Mouse (Mus musculus) thymus, adult 18-20 months (tissue): ENCODE data around the gene Lrmp.
A peak's percentile ranks its signal among the peaks of the same experiment; 100 is the strongest.
"Not testable (repeated sequence)": the region's sequence is repeated elsewhere in the genome, so short reads cannot be mapped to it uniquely, and the experiment has no call there.

Experiments
- DNase-seq, 2 experiments: peaks; one replicate each; pipeline ENCODE4 v3.0.0; 2022; ENCODE audit warnings: mixed read lengths in 2 of 2

Lrmp gene

DNA sequence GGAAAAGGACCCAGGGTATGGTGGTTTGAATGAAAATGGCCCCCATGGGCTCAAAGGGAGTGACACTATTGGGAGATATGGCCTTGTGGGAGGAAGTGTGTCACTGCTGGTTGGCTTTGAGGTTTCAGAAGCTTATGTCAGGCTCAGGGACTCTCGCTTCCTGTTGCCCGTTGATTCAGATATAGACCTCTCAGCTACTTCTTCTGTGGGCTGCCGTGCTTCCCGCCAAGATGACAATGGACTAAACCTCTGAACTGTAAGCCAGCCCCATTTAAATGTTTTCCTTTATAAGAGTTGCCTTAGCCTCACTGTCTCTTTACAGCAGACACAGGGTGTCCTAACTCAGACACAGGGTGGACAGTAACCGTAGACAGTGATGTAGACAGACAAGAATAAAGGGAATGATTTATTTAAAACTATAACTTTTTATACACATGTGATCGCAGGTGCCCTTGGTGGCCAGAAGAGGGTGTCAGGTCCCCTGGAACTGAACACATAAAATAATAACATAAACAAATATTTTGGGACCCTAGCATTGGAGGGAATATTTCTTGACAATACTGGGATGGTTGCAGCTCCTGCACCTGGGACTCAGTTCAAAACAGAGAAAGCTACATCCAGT is at the start of gene Lrmp:
Gene Lrmp, plus strand, starts transcription at position 178 of the 622 bp plus-strand sequence.
- DNase-seq = peak in 1 of 2 experiments; percentile 65

DNA sequence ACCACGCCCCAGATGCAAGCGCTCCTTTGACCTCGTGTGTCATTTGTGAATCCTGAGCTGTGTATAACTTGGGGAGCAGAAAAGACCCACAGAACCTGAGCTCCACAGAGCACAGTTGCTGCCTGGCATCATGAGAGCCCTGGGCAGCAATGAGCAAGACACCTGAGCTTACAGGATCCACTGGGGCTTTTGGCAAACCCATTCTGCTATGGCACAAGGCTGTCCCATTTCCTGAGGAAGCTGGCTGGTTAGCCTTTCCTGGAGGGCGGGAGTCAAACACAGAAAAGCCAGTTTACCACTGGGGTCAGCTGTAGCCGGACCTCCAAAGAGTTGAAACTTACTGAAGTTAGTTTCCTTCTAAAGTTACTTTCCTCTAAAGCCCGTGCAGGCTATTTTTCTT is 49.0 kb upstream of the Lrmp start:
- DNase-seq = no peak

DNA sequence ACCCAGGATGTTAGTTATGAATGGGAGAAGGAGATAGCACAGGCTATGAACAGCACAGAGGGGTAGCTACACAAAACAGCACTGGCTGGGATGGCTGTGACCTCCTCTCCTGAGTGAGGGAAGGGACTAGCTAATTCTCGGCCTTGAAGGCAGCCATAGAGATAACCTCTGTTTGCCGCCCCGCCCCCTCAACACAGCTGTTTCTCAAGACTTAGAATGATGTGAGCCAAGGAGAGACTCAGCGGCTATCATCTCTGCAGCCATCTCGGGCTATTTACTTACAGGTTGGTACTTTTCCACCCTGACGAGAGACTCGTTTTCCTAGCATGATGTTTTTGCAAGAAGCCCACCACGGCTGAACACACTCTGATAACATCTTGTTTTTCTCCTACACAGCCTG is 47.8 kb upstream of the Lrmp start:
- DNase-seq = no peak

DNA sequence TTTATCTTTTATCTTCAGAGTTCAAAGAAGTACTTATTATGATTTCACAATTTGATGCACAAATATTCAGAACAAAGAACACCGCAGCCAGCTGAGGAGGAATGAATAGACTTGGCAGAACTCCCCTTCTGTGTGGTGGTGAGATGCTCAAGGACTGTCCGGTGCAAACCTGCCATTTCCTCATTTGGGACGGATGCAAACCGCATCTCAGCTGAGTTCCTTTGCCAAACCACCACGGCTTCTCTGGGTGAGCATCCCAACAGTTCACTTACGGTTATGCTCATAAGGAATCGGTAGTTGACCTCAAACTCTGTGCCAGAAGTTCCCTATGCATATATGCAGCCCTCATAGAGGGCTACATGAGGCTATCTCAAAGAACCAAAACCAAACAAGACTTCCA is 46.1 kb upstream of the Lrmp start:
- no peak for DNase-seq

DNA sequence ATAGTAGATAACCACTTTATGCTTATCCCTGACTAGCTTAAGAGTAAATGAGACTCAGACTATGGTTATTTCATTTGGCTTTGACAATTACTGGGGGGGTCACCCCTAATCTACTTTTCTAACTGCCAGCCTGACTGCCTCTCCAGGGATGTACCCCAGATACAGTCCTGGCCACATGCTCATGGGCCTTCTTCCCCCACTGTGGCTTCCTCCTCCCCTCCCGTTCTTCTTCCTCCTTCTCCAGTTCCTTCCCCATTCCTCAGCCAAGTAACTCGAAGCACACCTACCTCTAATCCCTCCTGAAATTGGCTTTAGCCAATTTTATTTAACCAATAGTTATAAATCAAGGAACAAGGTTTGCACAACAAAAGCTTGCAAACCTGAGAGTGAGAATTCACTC is 45.5 kb upstream of the Lrmp start:
- DNase-seq = no peak

DNA sequence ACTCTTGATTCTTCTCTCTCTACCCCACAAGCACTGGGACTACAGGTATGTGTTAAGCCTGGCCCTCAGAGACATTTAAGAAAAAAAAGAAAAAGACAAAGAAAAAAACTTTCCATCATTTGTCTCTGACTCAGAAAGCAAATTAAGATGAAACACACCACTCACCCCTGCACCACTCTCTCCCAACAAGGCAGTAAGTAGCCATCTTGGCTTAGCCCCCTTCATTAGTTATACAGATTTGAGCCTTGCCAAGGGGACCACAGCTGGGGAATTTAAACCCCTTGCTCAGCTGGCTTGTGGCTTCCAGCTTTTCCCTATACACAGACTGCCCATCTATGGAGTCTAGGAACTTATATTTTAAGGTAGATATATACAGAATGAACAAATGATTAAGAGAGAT is 41.0 kb upstream of the Lrmp start:
- DNase-seq = no peak

DNA sequence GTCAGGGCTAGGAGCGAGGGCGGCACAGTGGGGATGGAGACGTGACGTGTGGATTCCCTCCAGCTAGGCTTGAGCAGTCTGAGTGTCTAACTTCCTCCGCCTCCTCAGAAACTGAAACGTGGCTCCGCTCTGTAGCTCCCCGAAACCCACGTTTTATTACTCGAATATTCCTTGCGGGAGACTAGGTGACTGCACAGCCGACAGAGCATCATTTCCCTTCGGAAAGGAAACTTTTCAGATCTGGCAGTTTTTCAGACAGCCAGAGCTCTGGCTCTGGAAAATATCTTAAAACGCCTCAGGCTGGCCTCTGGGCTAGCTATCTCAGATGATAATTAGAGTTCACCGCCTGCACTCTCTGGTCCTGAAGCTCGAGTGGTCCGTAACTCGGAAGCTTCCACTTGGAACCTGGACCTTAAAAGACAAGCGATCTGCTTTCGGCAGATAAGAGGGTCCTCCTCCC is 40.3 kb upstream of the Lrmp start:
- DNase-seq = no peak

DNA sequence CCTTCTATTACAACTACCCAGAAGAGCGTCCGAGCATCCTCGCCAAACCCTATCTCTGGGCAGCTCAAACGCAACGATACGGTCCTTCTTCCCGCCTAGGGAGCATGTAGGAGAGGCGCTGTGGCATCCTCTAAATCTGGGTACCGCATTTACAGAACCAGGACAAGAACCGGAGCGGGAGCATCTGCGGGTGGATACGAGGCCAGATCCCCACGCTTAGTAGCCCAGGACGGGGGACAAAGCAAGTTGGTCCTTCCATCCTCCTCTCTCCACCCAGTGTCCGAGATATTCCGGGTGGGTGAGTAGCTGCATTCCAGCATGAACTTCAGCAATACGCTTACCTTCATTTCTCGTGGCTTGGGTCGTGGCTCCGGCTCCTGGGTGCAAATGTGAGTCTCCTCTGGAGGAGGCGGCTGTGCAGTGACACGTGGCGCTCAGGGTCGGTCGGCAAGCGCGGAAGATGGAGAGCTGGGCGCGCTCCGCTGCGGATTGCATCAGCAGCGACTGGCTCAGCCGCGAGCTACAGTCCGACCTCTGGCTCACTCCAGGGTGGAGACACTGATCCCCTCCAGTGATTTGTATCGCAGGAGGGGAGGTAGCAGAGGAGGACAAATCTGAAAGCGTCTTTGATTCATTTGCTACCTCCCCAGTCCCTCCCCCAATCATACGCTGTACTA is 39.8 kb upstream of the Lrmp start, which contains the start of gene Bcat1:
Gene Bcat1, minus strand, starts transcription at position 637 of the 677 bp plus-strand sequence.
- DNase-seq = no peak

DNA sequence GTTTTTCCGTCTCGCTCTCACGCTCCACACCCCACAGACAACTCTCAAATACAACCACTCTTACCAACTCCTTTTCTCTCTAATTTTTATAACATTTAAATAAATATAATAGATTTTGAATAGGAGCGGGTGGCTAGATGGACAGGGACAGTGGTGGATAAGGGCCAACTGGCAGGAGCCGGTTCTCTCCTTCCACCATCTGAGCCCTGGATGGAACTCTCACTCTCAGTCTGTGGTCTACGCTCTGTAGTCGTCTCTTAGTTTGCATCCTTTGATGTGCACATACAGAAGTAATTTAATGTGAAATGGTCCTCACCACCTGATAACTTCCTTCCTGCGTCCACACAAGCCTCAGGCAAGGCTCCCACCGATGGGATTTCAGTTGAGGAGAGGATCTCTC is 39.2 kb upstream of the Lrmp start:
- no peak for DNase-seq

DNA sequence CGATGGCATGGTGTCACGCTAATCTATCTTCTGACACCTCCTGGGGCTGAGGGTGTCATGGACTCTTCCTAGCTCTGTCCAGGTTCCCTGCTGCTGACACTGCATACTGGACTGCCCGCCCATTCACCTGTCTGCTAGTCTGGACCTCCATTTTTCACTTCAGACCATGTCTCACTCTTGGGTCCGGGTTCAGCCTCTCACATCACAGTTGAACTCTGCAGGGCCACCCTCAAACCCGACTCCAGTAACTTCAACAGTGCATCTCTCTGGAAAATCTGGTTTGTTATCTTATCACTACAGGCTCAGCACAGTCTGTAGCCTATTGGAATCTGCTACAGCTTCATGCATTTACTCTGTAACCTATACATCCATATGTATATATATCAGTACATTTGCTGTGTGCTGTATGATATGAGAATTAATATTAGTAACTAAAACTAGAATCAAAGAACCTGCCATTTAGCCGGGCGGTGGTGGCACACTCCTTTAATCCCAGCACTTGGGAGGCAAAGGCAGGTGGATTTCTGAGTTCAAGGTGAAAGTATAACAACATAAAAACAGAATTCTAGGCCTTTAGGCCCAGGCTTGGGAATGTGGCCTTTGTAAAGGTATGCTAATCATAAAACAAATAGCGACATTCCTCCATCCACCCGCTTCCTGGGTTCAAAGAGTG is 36.2 kb upstream of the Lrmp start:
- no peak for DNase-seq

DNA sequence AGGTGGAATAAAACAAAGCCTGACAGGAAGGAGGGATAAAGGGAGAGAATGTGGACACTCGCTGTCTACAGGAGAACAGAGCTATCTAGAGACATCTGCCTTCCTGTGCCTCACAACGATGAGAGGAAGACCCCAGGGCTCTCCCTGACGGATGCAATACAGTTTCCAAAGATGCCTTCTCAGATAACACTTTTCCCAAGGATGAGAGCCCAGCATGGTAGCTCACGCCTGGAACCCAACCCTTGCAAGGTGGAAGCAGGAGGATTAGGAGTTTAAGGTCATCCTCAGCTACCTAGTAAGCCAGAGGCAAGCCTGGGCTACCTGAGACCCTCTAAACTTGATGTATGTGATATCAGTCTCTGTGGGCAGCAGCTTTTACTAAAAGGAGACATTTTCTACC is 33.7 kb upstream of the Lrmp start:
- DNase-seq = no peak

DNA sequence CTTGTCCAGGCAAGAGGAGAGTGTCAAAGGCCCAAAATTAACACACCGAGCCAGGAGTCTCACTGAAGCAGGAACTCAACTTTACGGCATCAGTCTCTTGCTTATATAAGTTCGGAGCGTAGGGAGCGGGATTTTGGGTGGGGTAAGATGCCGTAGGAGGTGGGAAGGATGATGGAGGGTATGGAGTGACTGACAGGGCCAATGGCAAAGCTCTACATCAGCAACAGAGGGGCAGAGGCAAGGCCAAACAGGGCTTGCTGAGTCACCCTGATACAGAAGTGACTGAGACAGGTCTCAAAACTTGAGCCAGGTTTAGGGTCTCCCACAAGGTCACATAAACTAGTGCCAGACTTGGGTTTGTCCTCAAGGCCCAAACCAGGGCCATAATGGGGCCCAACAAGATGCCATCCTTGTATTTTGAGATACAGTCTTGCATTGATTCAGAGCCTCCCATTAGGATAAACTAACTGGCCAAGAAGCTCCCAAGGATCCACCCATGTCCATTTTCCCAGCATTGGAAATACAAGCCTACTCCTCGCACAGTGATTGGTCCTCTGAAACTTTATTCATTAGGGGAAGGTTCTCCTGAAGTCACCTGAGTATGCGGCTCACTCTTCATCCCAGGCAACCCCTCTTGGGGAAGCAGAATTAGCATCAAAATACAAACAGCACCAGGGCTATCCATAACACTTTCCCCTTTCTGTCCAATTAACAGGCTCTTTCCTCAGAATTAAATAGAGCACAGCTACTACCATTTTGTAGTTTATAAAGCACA is 30.9 kb upstream of the Lrmp start:
- no peak for DNase-seq

DNA sequence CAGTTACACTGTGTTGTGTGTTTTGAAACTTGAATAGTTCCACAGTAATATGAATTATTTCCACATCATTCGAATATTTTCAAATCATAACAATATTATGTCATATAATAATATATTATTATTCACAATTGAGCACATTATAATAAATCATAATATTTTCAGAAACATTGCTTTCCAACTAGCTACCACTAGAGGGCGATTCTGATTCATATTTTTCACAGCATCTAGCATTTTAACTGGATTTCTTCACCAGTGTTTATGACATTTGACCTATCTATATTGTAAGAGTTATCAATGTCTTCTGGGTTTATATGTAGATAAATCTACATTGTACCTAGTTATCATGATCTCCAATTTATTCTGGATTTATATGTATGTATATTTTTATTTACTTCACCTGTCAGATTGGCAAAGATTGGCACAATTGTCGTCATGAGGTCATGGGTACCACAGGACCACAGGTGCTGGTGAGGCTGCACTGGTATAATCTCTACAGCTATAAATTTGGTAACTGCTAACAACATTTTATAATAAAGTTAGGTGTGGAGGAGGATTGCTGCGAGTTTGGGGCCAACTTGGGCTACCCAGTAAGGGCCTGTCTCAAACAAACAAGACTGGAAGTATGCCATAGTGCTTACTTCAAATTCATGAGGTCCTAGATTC is 26.9 kb upstream of the Lrmp start:
- no peak for DNase-seq

DNA sequence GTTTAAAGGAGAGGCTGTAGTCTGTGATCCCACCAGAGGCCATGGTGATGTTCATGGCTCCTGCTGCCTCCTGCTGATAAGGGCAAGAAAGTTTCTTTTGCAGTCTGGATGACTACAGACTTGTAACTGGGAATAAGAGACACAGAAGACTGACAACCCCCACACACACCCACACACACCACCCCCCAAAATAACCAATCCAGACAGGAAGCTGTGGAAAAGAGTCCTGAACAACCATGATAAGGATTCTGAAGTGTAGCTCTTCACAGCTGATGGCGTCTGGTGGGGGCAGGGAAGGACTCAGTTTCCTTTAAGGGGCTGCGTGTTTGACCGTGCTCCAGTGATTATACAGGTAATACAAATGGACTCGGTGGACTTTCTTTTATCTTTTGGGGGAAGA is 26.1 kb upstream of the Lrmp start:
- no peak for DNase-seq

DNA sequence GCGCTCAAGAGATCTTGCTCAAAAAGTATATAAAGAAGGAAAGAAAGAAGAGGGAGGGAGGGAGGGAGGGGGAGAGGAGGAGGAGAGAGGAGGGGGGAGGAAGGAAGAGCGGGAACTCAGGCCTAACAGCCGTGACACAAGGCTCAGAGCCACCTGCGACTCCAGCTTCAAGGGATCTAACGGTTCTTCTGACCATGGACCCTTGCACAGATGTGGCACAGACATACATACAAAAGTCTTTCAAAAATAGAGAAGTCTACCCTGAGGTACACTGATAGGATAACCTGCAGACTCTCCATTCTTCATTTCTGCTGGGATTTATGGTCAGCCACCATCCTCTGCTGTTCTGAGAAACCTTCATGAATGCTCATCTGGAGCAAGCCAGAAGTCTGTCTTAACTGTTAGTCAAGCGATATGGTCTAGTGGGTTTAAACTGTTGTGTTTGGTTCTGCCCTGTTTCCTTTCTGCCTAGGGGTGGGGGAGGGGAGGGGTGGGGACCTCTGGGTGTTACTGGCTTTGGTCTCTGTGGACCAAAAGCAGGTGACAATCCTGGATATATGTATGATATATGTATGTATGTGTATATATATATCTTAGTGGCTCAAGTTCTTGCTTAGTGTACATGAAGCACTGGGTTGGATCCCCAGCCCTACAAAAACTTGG is 25.1 kb upstream of the Lrmp start:
- DNase-seq = peak in 1 of 2 experiments; percentile 65

DNA sequence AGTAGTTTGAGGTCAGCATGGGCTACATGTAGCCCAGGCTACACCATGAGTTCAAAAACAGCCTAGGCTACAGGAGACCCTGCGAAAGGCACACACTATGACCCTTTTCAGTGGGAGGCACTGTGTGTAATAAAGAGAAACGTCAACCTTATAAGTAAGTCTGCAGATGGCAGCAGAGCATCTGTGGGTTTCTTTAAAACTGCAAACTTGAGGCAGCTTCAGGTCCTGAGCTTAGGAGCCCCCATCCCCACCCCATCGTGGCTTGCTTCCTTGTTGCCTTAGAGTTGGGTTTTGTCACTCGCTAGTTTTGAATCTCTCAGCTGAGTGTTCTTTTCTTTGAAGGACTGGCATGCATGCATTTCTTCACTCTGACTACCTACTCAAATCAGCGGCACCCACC is 24.5 kb upstream of the Lrmp start:
- peak in 1 of 2 experiments; percentile 53 for DNase-seq

DNA sequence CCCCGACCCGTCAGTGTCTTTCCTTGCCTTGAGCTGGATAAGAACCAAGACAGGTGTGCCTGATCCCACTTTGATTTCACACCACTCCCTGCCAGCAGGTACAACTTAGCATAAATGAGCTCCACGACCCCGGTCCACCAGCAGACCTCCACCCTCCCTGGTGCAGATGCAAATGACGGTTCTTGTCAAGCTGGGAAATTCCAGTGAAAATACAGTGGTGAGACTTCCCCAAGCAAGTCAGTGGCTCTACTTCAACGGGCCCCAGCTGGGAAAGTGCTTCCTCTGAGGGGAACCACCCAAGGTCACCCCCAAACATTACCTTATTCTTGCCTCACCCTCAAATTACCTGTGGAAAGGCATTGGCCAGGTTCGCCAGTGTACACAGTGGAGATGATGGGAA is 23.5 kb upstream of the Lrmp start:
- DNase-seq = no peak

DNA sequence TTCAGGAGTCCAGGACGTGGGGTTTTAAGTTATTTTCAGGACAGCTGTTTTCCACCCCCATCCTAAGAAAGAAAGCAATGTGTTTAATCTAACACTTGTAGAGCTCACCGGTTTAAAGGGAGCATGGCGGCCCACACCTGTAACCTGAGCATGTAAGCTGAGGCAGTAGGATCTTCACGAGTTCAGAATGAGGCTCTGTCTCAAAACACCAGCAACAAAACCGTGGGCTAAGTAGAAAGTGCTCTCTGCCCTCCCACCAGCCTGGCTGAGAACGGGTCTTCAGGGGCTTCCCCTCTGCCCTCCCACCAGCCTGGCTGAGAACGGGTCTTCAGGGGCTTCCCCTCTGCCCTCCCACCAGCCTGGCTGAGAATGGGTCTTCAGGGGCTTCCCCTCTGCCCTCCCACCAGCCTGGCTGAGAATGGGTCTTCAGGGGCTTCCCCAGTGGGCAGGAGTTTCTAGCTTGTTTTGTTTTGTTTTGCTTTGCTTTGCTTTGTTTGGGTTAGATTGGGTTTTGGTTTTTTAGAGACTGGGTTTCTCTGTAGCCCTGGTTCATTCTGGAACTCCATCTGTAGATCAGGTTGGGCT is 22.3 kb upstream of the Lrmp start:
- not testable (repeated sequence) for DNase-seq

DNA sequence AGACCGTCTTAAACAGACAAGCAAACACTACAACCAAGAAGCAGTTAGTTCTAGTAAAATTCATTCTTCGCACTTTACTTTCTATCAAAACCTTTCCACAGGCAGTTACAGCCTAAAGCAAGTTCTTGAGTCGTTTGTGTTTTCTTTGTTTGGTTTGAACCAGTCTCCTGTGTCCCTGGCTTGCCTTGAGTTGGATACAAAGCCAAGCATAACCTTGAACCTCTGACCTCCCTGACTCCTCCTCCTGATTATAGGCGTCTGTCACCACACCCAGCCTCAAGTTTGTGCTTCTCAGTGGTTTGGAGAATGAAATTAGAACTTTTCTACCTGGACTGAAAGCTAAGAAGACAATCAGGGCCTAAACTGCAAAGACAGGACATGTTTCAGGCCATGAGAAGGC is 21.0 kb upstream of the Lrmp start:
- DNase-seq = no peak

DNA sequence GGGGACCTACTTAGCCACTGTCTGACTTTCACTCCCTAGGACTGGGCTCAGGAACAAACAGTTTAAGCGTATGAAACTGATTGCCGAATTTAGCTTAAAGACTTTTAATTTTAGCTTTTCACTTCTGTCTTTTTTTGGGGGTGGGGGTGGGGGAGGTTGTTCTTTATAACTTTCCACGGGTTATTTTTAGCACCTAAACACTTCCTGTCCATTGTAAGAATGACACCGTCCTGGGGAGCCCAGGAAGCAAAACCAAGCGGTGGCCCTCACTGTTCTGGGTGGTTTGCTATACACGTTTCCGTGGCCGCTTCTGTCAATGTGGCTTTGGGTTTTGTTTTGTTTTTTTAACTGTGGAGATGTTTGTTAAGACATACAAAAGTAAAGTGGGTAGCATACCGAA is 14.5 kb upstream of the Lrmp start:
- DNase-seq = no peak

DNA sequence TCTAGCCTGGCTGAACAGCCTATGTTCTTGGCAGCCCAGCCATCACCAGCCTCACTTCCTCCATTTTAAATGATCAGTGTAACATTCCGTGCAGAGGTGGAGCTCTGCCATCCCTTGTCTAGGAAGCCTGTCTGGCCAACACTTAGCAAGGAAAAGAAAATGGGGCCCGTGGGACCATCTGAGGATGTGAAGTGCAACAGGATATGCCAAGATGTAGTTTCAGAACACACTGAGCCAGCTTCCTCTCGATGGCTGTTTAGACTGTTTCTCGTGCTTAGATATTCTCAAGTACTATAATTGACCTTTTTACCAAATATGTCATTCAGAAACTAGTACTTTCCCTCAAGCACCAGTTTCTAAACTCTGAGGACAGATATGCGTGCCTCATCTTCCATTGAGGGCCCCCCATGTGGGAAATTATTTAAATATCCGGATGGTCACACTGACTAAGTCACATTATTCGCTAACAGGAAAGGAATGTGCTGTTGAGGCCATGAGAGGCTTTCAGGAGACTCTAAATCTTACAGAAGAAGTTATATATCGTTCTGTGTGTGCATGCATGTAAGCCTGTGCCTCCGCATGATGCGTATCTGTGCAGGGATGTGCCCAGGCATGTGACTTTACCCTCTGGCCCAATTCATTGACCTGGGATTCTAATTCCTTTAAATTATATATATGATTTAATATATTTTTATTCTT is 11.1 kb upstream of the Lrmp start:
- no peak for DNase-seq
